Mouse (Mus musculus) spleen, adult 2 months (tissue): Measurements from ENCODE around the gene Cops4.

Experiments
- CTCF ChIP-seq: fragments of 200-500 bp; IDR thresholded peaks from 2 replicates; pipeline ENCODE4 v1.5.1; 2011; ENCODE audit warnings: mild to moderate bottlenecking, inconsistent platforms; ENCODE audit not compliant: insufficient read depth, insufficient read length, insufficient replicate concordance; ENCODE audit errors: extremely low read depth
- POLR2A ChIP-seq: fragments of 200-500 bp; IDR thresholded peaks from 2 replicates; pipeline ENCODE4 v1.6.1; 2011; ENCODE audit warnings: low read depth, low read length, inconsistent platforms

DNA sequence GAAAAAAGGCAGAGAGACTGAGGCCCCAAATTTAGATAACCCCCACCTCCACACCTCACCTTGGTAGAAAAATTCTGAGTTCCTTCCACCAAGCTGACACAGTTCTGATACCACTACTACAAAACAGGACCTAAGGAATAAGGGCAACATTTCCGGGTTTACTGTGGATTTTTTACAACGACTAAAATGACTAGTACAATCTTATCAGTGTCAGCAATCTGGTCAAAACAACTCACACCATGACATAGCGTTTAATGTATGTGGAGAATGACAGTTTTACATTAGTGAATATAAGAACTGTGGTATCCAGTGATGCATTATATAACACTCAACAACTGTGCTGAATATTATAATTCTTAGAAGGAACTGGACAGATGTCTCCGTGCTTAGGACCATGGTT lies 16.8 kb upstream of the Cops4 start:
- TF ChIP-seq CTCF (no peak), POLR2A (no peak)
